Mouse (Mus musculus) forebrain, embryonic 11.5 days (tissue): Measurements from ENCODE around the gene Ddit4l. TPM values are rescaled to one million over a fixed set of nuclear protein-coding genes. Genes with fewer than 3 reads are reported as not detected.
"Not testable (repeated sequence)": the region's sequence is repeated elsewhere in the genome, so short reads cannot be mapped to it uniquely, and the experiment has no call there.

ENCODE experiments used
- ATAC-seq: fragments of 200-750 bp; cut with Nextera tagmentation; replicated peaks from 2 replicates; pipeline ENCODE4 v1.8.0; 2017; ENCODE audit warnings: moderate TSS enrichment; ENCODE audit not compliant: low FRiP score
- DNase-seq: peaks from one replicate; pipeline ENCODE4 v3.0.0-alpha.2; 2017; ENCODE audit warnings: low spot score
- H3K27ac ChIP-seq: fragments of 300-500 bp; sonication (generic); 2 replicates; pipeline ENCODE4 v1.5.1; 2014; ENCODE audit warnings: low read depth, low read length
- H3K27me3 ChIP-seq: fragments of 300-500 bp; sonication (generic); 2 replicates; pipeline ENCODE4 v1.6.1; 2014; ENCODE audit warnings: mild to moderate bottlenecking, low read length, mixed read lengths; ENCODE audit not compliant: control insufficient read depth, insufficient read depth
- H3K36me3 ChIP-seq: fragments of 300-500 bp; sonication (generic); 2 replicates; pipeline ENCODE4 v1.6.1; 2014; ENCODE audit warnings: mild to moderate bottlenecking, low read length, moderate library complexity, mixed read lengths; ENCODE audit not compliant: control insufficient read depth, insufficient read depth
- H3K4me1 ChIP-seq: fragments of 300-500 bp; sonication (generic); replicated peaks from 2 replicates; pipeline ENCODE4 v1.6.1; 2014; ENCODE audit warnings: low read length, mixed read lengths; ENCODE audit not compliant: control insufficient read depth, insufficient read depth
- H3K4me2 ChIP-seq: fragments of 300-500 bp; sonication (generic); 2 replicates; pipeline ENCODE4 v1.6.1; 2014; ENCODE audit warnings: low read depth, mild to moderate bottlenecking, low read length, moderate library complexity, mixed read lengths; ENCODE audit not compliant: severe bottlenecking
- H3K4me3 ChIP-seq: fragments of 300-500 bp; sonication (generic); 2 replicates; pipeline ENCODE4 v1.5.1; 2014; ENCODE audit warnings: low read depth, low read length
- H3K9ac ChIP-seq: fragments of 300-500 bp; sonication (generic); 2 replicates; pipeline ENCODE4 v1.6.1; 2014; ENCODE audit warnings: low read length
- H3K9me3 ChIP-seq: fragments of 300-500 bp; sonication (generic); 2 replicates; pipeline ENCODE4 v1.6.1; 2016; ENCODE audit warnings: low read length, mixed read lengths; ENCODE audit not compliant: control insufficient read depth
- WGBS: fragments of 180-500 bp; shearing (Covaris S2); extraction: QIAGEN DNeasy Blood & Tissue Kit; methylation state at CpG from one replicate; pipeline ENCODE4 v1.1.7; 2014; 5-methylcytosine and 5-hydroxymethylcytosine counted together
- polyA plus RNA-seq: library from polyadenylated mRNA; unstranded; fragments of >200 nt; fragmentation: Nextera tagmentation; extraction: Ambion mirVana; gene quantifications from 2 replicates; pipeline ENCODE4 v1.2.1, GENCODE M21; 2014

Ddit4l gene
- polyA plus RNA-seq, 1 experiment from 2014 or later: 11.9 TPM

DNA sequence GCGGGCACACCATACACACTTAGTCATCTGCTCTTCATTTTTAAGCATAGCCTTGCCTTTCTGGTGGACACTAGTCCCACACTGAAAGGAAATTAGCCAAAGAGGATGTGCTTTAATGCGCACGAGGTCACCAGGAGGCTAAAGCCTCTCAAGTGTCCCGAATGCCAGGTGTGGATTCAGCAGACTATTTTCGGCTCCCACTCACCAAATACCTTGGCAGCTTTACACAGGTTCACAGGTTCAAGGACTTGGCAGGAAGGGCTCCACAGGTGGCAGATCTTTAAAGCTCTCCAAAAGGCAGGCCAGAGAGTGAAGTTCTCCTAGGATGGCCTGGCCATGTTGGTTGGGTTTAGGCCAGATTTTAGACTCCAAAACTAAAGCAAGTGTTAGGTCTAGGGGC lies 19.8 kb downstream of the Ddit4l start:
- H3K9me3 ChIP-seq: no peaks in the 10 kb centered on the region
- WGBS: 91% methylated on average over 5 of the region's 5 CpGs

DNA sequence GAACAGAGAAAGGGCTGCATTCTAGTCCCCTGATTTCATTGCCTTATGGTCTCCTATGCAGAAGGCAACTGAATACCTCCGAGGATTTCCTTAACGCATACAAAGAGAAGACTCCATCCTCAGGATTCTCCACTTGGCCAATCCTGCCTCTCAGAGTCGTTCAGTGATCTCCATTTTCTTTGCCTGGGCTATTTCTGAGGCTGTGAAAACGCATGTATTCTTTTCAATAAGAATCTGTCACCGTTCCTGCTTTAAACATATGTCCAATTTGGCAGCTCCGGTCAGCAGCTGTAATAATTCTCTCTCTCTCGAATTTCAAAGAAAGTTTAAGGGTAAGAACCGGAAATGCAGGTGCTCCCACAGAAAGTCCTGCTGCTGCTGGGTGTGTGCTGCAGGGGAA lies 20.7 kb downstream of the Ddit4l start:
- Histone ChIP-seq H3K9ac (no peak overlapping the region), H3K4me1 (no peaks in the 10 kb centered on the region), H3K27ac (no peak overlapping the region), H3K36me3 (no peaks in the 10 kb centered on the region), H3K27me3 (no peaks in the 10 kb centered on the region), H3K9me3 (no peaks in the 10 kb centered on the region), H3K4me3 (no peak overlapping the region), H3K4me2 (no peak overlapping the region)
- DNase-seq (no peak), ATAC-seq (0 out of 2 replicates have a peak, but pooled peaks have one; percentile 21)
- 60% methylated on average over 8 of the region's 8 CpGs for WGBS

More for the DNA sequence above, 19.8 kb downstream of the Ddit4l start:
- Histone ChIP-seq H3K4me2 (no peak overlapping the region), H3K4me1 (no peaks in the 10 kb centered on the region), H3K9ac (no peak overlapping the region), H3K27me3 (no peaks in the 10 kb centered on the region), H3K4me3 (no peak overlapping the region), H3K36me3 (no peaks in the 10 kb centered on the region), H3K27ac (no peak overlapping the region)
- DNase-seq: no peak
- no peak for ATAC-seq

DNA sequence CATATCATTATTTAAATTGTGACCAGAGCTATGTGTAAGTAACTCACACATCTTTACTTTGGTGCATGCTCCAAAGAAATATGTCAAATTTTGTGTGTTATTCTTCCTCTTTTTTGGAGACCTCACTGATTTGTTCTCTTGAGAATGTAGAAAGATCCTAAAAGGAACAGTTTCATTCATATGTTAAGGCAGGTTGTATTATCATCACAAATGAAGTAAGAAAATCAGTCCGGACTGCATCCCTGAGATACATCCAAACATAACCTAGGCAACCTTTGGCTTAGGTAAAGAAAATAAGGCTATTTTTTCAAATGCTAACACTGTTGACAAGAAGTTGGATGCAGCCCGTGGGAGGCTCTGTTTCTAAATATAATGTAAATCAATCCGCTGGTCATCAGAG lies 21.2 kb downstream of the Ddit4l start:
- ATAC-seq (no peak), DNase-seq (no peak)
- WGBS: 67% methylated on average over 3 of the region's 3 CpGs
- H3K9ac ChIP-seq: no peak overlapping the region
- H3K27me3 ChIP-seq: no peaks in the 10 kb centered on the region
- H3K27ac ChIP-seq: no peak overlapping the region
- no peaks in the 10 kb centered on the region for H3K9me3 ChIP-seq
- H3K4me3 ChIP-seq: no peak overlapping the region
- H3K4me2 ChIP-seq: no peak overlapping the region
- H3K4me1 ChIP-seq: no peaks in the 10 kb centered on the region
- no peaks in the 10 kb centered on the region for H3K36me3 ChIP-seq

DNA sequence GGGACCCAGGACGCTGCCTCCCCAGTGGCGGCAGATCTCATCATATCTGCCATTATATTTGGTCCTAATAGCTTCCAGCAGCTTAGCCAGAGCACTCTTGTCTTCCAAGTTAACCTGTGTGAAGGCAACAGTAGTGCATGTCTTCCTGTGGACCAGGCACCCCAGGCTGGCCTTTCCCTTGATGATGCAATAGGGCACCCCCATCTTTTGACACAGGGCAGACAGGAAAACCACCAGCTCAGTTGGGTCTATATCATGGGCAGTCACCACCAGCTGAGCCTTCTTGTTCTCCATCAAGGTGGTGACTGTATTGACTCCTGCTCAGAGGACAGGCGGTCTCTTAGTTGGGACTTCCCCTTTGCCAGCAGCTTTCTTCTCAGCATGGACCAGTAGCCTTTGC lies 22.7 kb downstream of the Ddit4l start:
- no peak overlapping the region for H3K4me3 ChIP-seq
- no peak overlapping the region for H3K27ac ChIP-seq
- DNase-seq: no peak
- no peaks in the 10 kb centered on the region for H3K9me3 ChIP-seq
- no peaks in the 10 kb centered on the region for H3K4me1 ChIP-seq
- H3K27me3 ChIP-seq: no peaks in the 10 kb centered on the region
- no peak for ATAC-seq
- 96% methylated on average over 3 of the region's 3 CpGs for WGBS
- H3K36me3 ChIP-seq: no peaks in the 10 kb centered on the region
- no peak overlapping the region for H3K4me2 ChIP-seq
- H3K9ac ChIP-seq: no peak overlapping the region

DNA sequence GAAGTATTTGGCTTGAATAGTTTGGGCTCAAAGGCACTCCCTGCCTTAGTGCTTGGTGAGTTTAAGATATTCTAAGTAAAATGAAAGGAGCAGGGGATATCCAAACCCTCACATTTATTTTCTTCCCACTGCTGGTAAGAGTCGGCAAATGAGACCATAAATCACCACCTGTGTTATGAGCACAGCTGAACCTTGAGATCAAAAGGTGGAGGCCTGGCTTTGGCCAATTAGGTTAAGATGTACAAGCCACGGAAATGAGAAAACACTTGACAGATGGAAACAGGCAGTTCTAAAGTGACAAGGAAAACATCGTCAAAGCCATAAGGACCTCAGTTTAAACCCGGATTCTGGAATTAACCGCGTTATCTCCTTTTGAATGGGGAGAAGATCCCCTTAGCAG lies 23.5 kb downstream of the Ddit4l start:
- DNase-seq (no peak), ATAC-seq (no peak)
- Histone ChIP-seq H3K36me3 (no peaks in the 10 kb centered on the region), H3K4me3 (no peak overlapping the region), H3K9ac (no peak overlapping the region), H3K27me3 (no peaks in the 10 kb centered on the region), H3K9me3 (no peaks in the 10 kb centered on the region), H3K27ac (no peak overlapping the region), H3K4me1 (no peaks in the 10 kb centered on the region), H3K4me2 (no peak overlapping the region)
- 89% methylated on average over 6 of the region's 6 CpGs for WGBS

DNA sequence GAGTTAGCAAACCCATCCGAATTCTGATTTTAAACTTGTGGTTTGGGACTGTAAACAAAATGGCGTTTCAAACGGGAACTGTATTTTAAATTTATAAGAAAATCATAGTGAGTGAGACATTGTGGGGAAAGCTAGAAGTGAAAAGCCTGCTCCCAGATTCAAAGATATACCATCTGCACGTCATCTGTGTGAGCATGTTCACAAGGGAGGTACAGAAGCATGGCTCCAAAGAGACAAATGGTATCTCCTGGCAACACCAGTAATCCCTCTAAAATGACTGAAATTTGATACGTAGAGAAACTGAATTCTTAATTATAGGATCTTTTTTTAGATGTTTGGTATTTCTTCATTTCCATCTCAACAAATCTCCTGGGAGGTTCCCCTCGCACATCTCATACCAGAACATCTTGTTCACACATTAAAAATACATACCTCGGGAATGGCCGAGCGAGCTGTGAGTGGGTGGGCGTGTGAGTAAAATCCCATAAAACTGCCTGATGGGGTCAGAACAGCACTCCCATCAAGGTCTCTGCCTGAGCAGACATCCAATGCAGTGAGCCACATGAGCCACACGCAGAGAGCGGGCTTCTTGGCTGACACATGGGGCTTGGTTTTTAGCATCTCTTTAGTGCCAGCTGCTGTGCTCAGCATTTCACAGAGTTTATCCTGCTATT lies 26.2 kb downstream of the Ddit4l start:
- 85% methylated on average over 12 of the region's 12 CpGs for WGBS
- ATAC-seq: no peak
- DNase-seq: no peak

GRCm38 (mm10) chr3:137649112-137649511 lies 27.7 kb downstream of the Ddit4l start:
- Histone ChIP-seq H3K27me3 (no peaks in the 10 kb centered on the region), H3K9ac (no peak overlapping the region), H3K4me1 (no peaks in the 10 kb centered on the region), H3K4me2 (no peak overlapping the region), H3K4me3 (no peak overlapping the region), H3K27ac (no peak overlapping the region), H3K36me3 (no peaks in the 10 kb centered on the region), H3K9me3 (no peaks in the 10 kb centered on the region)
- 67% methylated on average over 5 of the region's 5 CpGs for WGBS
- DNase-seq (no peak), ATAC-seq (no peak)

More for the DNA sequence above, 26.2 kb downstream of the Ddit4l start:
- Histone ChIP-seq H3K4me3 (no peak overlapping the region), H3K27me3 (no peaks in the 10 kb centered on the region), H3K9ac (no peak overlapping the region), H3K9me3 (no peaks in the 10 kb centered on the region), H3K4me1 (no peaks in the 10 kb centered on the region), H3K4me2 (no peak overlapping the region), H3K36me3 (no peaks in the 10 kb centered on the region), H3K27ac (no peak overlapping the region)

GRCm38 (mm10) chr3:137652853-137653252 lies 31.4 kb downstream of the Ddit4l start:
- no peaks in the 10 kb centered on the region for H3K4me1 ChIP-seq
- no peaks in the 10 kb centered on the region for H3K36me3 ChIP-seq
- H3K27ac ChIP-seq: no peak overlapping the region
- no peak overlapping the region for H3K9ac ChIP-seq
- no peaks in the 10 kb centered on the region for H3K27me3 ChIP-seq
- no peaks in the 10 kb centered on the region for H3K9me3 ChIP-seq
- H3K4me2 ChIP-seq: no peak overlapping the region
- no peak overlapping the region for H3K4me3 ChIP-seq
- ATAC-seq: no peak
- DNase-seq: no peak
- 91% methylated on average over 2 of the region's 2 CpGs for WGBS

GRCm38 (mm10) chr3:137671224-137671623 lies 49.8 kb downstream of the Ddit4l start, which contains the start of gene Gm21962:
Gm21962 (plus strand) TSS chr3:137671524.
- not testable (repeated sequence) for ATAC-seq, DNase-seq, H3K4me1 ChIP-seq, H3K9ac ChIP-seq, H3K27me3 ChIP-seq, H3K36me3 ChIP-seq, H3K27ac ChIP-seq, H3K4me3 ChIP-seq, H3K9me3 ChIP-seq, H3K4me2 ChIP-seq
- no CpG with 5 or more reads among the region's 3 CpGs for WGBS
